ENCODE assay signal across 9 mouse cellular contexts in genomic region chr11:43569595-43569994, GRCm38 (mm10). TPM values are rescaled to one million over a fixed set of nuclear protein-coding genes. Genes with fewer than 3 reads are reported as not detected.
DNase-seq lines count a peak whose midpoint lies in the region; ATAC-seq and TF ChIP-seq lines count a peak whose summit lies in the region.
"Had no signal": no experiment of that assay in that cellular context is flagged by ENCODE, and none has a peak within 500 bp of the region (broad histone marks: within the 10 kb centered on the region; RNA-seq: fewer than 3 reads in every experiment).

No protein-coding gene starts in this region.

- no peak overlapping the region for H3K4me3 ChIP-seq in forebrain, postnatal 0 days (ENCODE audit: low read depth, low read length)
- H3K4me3 ChIP-seq in lung, embryonic 16.5 days (ENCODE audit: low read length), result no peak overlapping the region
- H3K4me3 ChIP-seq in stomach, embryonic 14.5 days (ENCODE audit: low read depth, low read length), result no peak overlapping the region

- H3K9me3 ChIP-seq in forebrain, postnatal 0 days (ENCODE audit: low read length), result no peaks in the 10 kb centered on the region
- no peaks in the 10 kb centered on the region for H3K9me3 ChIP-seq in lung, embryonic 16.5 days (ENCODE audit: control insufficient read depth, low read length)
- no peaks in the 10 kb centered on the region for H3K9me3 ChIP-seq in stomach, embryonic 14.5 days (ENCODE audit: control insufficient read depth, low read depth, low read length)

- peak; percentile 36 for DNase-seq in urinary bladder, postnatal 14 days (ENCODE audit: low spot score)
- no peak for DNase-seq in urinary bladder, postnatal 10 days (ENCODE audit: low spot score)
- peak; percentile 41 for DNase-seq in forebrain, postnatal 0 days
- DNase-seq in heart, postnatal 25 days (ENCODE audit: low spot score), result peak; percentile 72
- DNase-seq in kidney, postnatal 36 days, result peak; percentile 86 to 87
- no peak for DNase-seq in c-Kit-positive CD71-positive TER-119-positive erythroid progenitor cells, embryonic 14.5 days (ENCODE audit: low spot score)

- peak overlapping the region; percentile 40; the same call in 1 of the 2 replicates for H3K27ac ChIP-seq in forebrain, postnatal 0 days (ENCODE audit: low read depth, low read length)
- peak overlapping the region; percentile 76 for H3K27ac ChIP-seq in lung, embryonic 16.5 days (ENCODE audit: low read length)
- H3K27ac ChIP-seq in stomach, embryonic 14.5 days (ENCODE audit: low read length), result peak overlapping the region; percentile 29; the same call in 1 of the 2 replicates

- peak; percentile 73 for ATAC-seq in forebrain, postnatal 0 days
- peak; percentile 89 for ATAC-seq in lung, embryonic 16.5 days (ENCODE audit: low read depth)
- no peak for ATAC-seq in stomach, embryonic 14.5 days (ENCODE audit: insufficient number of reproducible peaks, insufficient read depth, low FRiP score, low read depth)

- no peak overlapping the region for H3K9ac ChIP-seq in forebrain, postnatal 0 days
- H3K9ac ChIP-seq in lung, embryonic 16.5 days (ENCODE audit: low read length), result no peak overlapping the region
- H3K9ac ChIP-seq in stomach, embryonic 14.5 days (replicated peaks; ENCODE audit: low read depth, low read length), result no peak overlapping the region

- H3K27me3 ChIP-seq in forebrain, postnatal 0 days (ENCODE audit: insufficient read depth, low read length), result no peaks in the 10 kb centered on the region
- no peaks in the 10 kb centered on the region for H3K27me3 ChIP-seq in lung, embryonic 16.5 days (ENCODE audit: control insufficient read depth, insufficient read depth, low read depth, low read length)
- no peaks in the 10 kb centered on the region for H3K27me3 ChIP-seq in stomach, embryonic 14.5 days (ENCODE audit: control insufficient read depth, insufficient read depth, low read length)

- WGBS in forebrain, postnatal 0 days, result 44% methylated on average over 11 of the region's 11 CpGs
- 50% methylated on average over 11 of the region's 11 CpGs for whole genome bisulfite sequencing in lung, embryonic 16.5 days
- WGBS in stomach, embryonic 14.5 days, result 76% methylated on average over 11 of the region's 11 CpGs

- intact Hi-C loops in heart, postnatal 25 days (cut with DNase I), result loop anchor here (5.0 kb wide), 1 partner anchor 42 kb away; the partner anchor contains the start of gene Ccnjl

- H3K36me3 ChIP-seq in forebrain, postnatal 0 days (ENCODE audit: insufficient read depth), result no peaks in the 10 kb centered on the region
- no peaks in the 10 kb centered on the region for H3K36me3 ChIP-seq in lung, embryonic 16.5 days (ENCODE audit: control insufficient read depth, insufficient read depth, low read length)
- no peaks in the 10 kb centered on the region for H3K36me3 ChIP-seq in stomach, embryonic 14.5 days (ENCODE audit: control insufficient read depth, insufficient read depth, low read length)

- H3K4me1 ChIP-seq in forebrain, postnatal 0 days (ENCODE audit: insufficient read depth), result peaks cover 11% of the 10 kb centered on the region; the same call in 1 of the 2 replicates
- peaks cover 33% of the 10 kb centered on the region for H3K4me1 ChIP-seq in lung, embryonic 16.5 days (replicated peaks; ENCODE audit: control insufficient read depth, insufficient read depth, low read length)
- peaks cover 14% of the 10 kb centered on the region for H3K4me1 ChIP-seq in stomach, embryonic 14.5 days (ENCODE audit: control insufficient read depth, insufficient read depth, low read length)

- H3K4me2 ChIP-seq in forebrain, postnatal 0 days (ENCODE audit: low read depth), result no peak overlapping the region
- H3K4me2 ChIP-seq in lung, embryonic 16.5 days (ENCODE audit: low read depth, low read length), result no peak overlapping the region
- no peak overlapping the region for H3K4me2 ChIP-seq in stomach, embryonic 14.5 days (replicated peaks; ENCODE audit: low read depth, low read length)

- no peak for TF ChIP-seq CTCF in forebrain, postnatal 0 days (IDR thresholded peaks at IDR 0.05; ENCODE audit: low read depth)

RNA-seq across cellular contexts. Expression of gene 4933415A04Rik, which starts 17.2 kb away (rescaled TPM):
- 0.76 and 1.5 TPM in 2 replicates for total RNA-seq in forebrain, postnatal 0 days (2014; rRNA removed)
- 1.2 and 1.8 TPM in 2 replicates for polyA plus RNA-seq in forebrain, postnatal 0 days (2015; fragmentation: Nextera tagmentation; extraction: Ambion mirVana)
- under 1 TPM; 0.49 to 0.67 TPM for total RNA-seq in heart, postnatal 25 days (2021)
- polyA plus RNA-seq in lung, embryonic 16.5 days (2015; fragmentation: Nextera tagmentation; extraction: Ambion mirVana), result 5.1 and 6.1 TPM in 2 replicates
- polyA plus RNA-seq in stomach, embryonic 14.5 days (2014; fragmentation: Nextera tagmentation; extraction: Ambion mirVana), result 4.1 and 6.2 TPM in 2 replicates
- total RNA-seq: MEL had no signal

RNA-seq across cellular contexts. Expression of gene Fabp6, which starts 31.7 kb away (rescaled TPM):
- total RNA-seq in forebrain, postnatal 0 days (2014; rRNA removed), result not detected in 2 replicates
- polyA plus RNA-seq in forebrain, postnatal 0 days (2015; fragmentation: Nextera tagmentation; extraction: Ambion mirVana), result not detected in 2 replicates
- total RNA-seq in heart, postnatal 25 days (2021), result not detected
- polyA plus RNA-seq in lung, embryonic 16.5 days (2015; fragmentation: Nextera tagmentation; extraction: Ambion mirVana), result 3.2 TPM in 1 of 2 replicates, not detected in the other
- polyA plus RNA-seq in stomach, embryonic 14.5 days (2014; fragmentation: Nextera tagmentation; extraction: Ambion mirVana), result not detected in 2 replicates
- total RNA-seq: MEL had no signal

RNA-seq across cellular contexts. Expression of gene Ccnjl, which starts 41.0 kb away (rescaled TPM):
- 1.3 and 1.8 TPM in 2 replicates for total RNA-seq in forebrain, postnatal 0 days (2014; rRNA removed)
- polyA plus RNA-seq in forebrain, postnatal 0 days (2015; fragmentation: Nextera tagmentation; extraction: Ambion mirVana), result 2.3 and 4.5 TPM in 2 replicates
- total RNA-seq in heart, postnatal 25 days (2021), result 1 to 10 TPM; 2.3 to 3.5 TPM
- polyA plus RNA-seq in lung, embryonic 16.5 days (2015; fragmentation: Nextera tagmentation; extraction: Ambion mirVana), result 19.6 and 20.0 TPM in 2 replicates
- 18.1 and 20.0 TPM in 2 replicates for polyA plus RNA-seq in stomach, embryonic 14.5 days (2014; fragmentation: Nextera tagmentation; extraction: Ambion mirVana)
- total RNA-seq: MEL had no signal

Comparison
In these comparisons a context has a peak if more than half of its experiments do, and no peak if none do; other contexts are left out.
1. DNase-seq: peak in urinary bladder, postnatal 14 days (single experiment), forebrain, postnatal 0 days (single experiment), heart, postnatal 25 days (single experiment) and kidney, postnatal 36 days (2 of 2); none in urinary bladder, postnatal 10 days (single experiment) and c-Kit-positive CD71-positive TER-119-positive erythroid progenitor cells, embryonic 14.5 days (single experiment).
2. Peak in every context shown above with its lines, with median percentiles within 50 percentile points of each other: H3K27ac ChIP-seq.